Mouse (Mus musculus): ENCODE measurements around the gene Gm49366. TPM values are rescaled to one million over a fixed set of nuclear protein-coding genes. Genes with fewer than 3 reads are reported as not detected.
A peak's percentile ranks its signal among the peaks of the same experiment; 100 is the strongest.
"Not testable (repeated sequence)": the region's sequence is repeated elsewhere in the genome, so short reads cannot be mapped to it uniquely, and the experiment has no call there.

Gene Gm49366
- polyA plus RNA-seq, 1 experiment from 2014 or later, result not detected

DNA sequence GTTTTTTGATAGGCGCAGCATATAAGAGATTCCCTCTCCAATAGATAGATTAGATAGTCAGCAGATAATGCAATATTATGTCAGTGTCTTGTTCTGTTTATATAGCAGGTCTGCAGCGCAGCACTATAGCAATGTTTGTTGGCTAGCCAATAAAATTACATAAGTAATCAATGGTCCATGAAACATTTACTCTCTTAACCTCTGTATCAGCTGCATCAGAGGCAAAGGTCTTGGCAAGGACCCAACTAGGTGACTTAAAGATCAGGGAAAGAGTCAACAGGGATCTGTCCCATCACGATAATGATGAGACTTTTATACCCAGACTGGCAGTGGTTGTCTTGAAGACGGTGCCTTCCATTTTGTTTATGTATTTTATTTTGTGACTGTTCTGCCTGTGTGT is 5.9 kb upstream of the Gm49366 start:
- H3K4me3 ChIP-seq (ENCODE audit: control insufficient read depth in 1 of 2, insufficient read depth in 1 of 2, low read depth in 1 of 2, low read length in 2 of 2), result no peak overlapping the region
- peaks cover 3 to 6% of the 10 kb centered on the region in 2 experiments; a peak in 1 of 4 replicates for H3K4me1 ChIP-seq (ENCODE audit: control insufficient read depth in 2 of 2, insufficient read depth in 2 of 2, low read length in 2 of 2)
- H3K27ac ChIP-seq (replicated peaks in 1 of 2; ENCODE audit: control insufficient read depth in 1 of 2, insufficient read depth in 1 of 2, low read depth in 2 of 2, low read length in 2 of 2), result no peak overlapping the region
- no peaks in the 10 kb centered on the region for H3K27me3 ChIP-seq (ENCODE audit: control insufficient read depth, insufficient read depth, low read length)
- no peaks in the 10 kb centered on the region for H3K36me3 ChIP-seq (ENCODE audit: control insufficient read depth, insufficient read depth, low read length)
- ATAC-seq (ENCODE audit: insufficient number of reproducible peaks, insufficient read depth, low FRiP score, low read depth), result no peak
- no peak overlapping the region for H3K9ac ChIP-seq (ENCODE audit: low read length)
- H3K4me2 ChIP-seq (ENCODE audit: low read length), result no peak overlapping the region
- no peaks in the 10 kb centered on the region for H3K9me3 ChIP-seq (ENCODE audit: control insufficient read depth, low read length)
- 87% methylated on average over 4 of the region's 4 CpGs for WGBS

DNA sequence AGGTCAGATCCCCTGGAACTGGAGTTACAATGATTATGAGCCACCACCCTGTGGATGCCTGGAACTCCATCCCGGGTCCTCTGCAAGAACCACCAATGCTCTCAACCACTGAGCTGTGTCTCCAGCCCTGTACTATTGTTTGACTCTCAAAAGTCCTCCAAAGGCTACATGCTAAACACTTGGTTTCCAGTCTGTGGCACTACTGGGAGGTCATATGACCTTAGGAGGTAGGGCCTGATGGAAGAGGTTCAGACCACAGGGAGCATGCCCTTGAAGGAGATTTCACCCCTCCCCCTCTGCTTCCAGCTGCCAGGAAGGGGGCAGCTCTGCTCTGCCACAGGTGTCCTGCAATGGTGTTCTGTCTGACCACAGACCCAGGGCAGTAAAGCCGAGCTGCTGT is 5.4 kb upstream of the Gm49366 start:
- H3K9ac ChIP-seq (ENCODE audit: low read length); H3K36me3 ChIP-seq (ENCODE audit: control insufficient read depth, insufficient read depth, low read length); H3K27ac ChIP-seq (replicated peaks in 1 of 2; ENCODE audit: control insufficient read depth in 1 of 2, insufficient read depth in 1 of 2, low read depth in 2 of 2, low read length in 2 of 2); H3K27me3 ChIP-seq (ENCODE audit: control insufficient read depth, insufficient read depth, low read length); H3K9me3 ChIP-seq (ENCODE audit: control insufficient read depth, low read length); H3K4me3 ChIP-seq (ENCODE audit: control insufficient read depth in 1 of 2, insufficient read depth in 1 of 2, low read depth in 1 of 2, low read length in 2 of 2); H3K4me1 ChIP-seq (ENCODE audit: control insufficient read depth in 2 of 2, insufficient read depth in 2 of 2, low read length in 2 of 2); H3K4me2 ChIP-seq (ENCODE audit: low read length): not testable (repeated sequence)
- WGBS, result 76% methylated on average over 2 of the region's 2 CpGs
- peak; percentile 35; the same call in 1 of the 2 replicates for ATAC-seq (ENCODE audit: insufficient number of reproducible peaks, insufficient read depth, low FRiP score, low read depth)

- no peak overlapping the region for H3K4me2 ChIP-seq (ENCODE audit: low read length)
- no peak overlapping the region for H3K27ac ChIP-seq (replicated peaks in 1 of 2; ENCODE audit: control insufficient read depth in 1 of 2, insufficient read depth in 1 of 2, low read depth in 2 of 2, low read length in 2 of 2)
- ATAC-seq (ENCODE audit: insufficient number of reproducible peaks, insufficient read depth, low FRiP score, low read depth), result no peak
- no peaks in the 10 kb centered on the region for H3K36me3 ChIP-seq (ENCODE audit: control insufficient read depth, insufficient read depth, low read length)
- H3K9me3 ChIP-seq (ENCODE audit: control insufficient read depth, low read length), result no peaks in the 10 kb centered on the region
- H3K9ac ChIP-seq (ENCODE audit: low read length), result no peak overlapping the region
- no peaks in the 10 kb centered on the region for H3K27me3 ChIP-seq (ENCODE audit: control insufficient read depth, insufficient read depth, low read length)
- 62% methylated on average over 4 of the region's 4 CpGs for WGBS
- H3K4me1 ChIP-seq (ENCODE audit: control insufficient read depth in 2 of 2, insufficient read depth in 2 of 2, low read length in 2 of 2), result peaks cover 6% of the 10 kb centered on the region in 2 experiments; a peak in 2 of 4 replicates
- no peak overlapping the region for H3K4me3 ChIP-seq (ENCODE audit: control insufficient read depth in 1 of 2, insufficient read depth in 1 of 2, low read depth in 1 of 2, low read length in 2 of 2)
Observed at GRCm38 (mm10) chr12:84034108-84034507, 4.6 kb upstream of the Gm49366 start.

DNA sequence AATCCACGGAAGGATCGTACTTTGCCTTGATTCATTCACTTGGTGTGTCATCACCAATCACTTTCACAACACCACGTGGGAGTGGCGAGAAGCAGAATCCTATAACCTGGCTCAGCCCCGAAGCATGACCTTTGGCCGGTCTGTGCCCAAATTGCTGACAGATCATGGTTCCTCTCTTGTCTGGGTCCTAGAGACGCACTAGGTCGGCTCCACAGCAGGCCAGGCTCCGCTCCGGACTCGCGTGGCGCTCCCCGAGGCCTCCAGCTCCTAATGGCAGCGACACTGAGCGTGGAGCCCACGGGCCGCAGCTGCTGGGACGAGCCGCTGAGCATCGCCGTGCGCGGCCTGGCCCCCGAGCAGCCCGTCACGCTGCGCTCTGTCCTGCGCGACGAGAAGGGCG is 494 bp upstream of the Gm49366 start, which contains the start of gene Acot4:
Gene Acot4 (plus strand): TSS at position 139 of the 400 bp plus-strand sequence.
- H3K36me3 ChIP-seq (ENCODE audit: control insufficient read depth, insufficient read depth, low read length); H3K27me3 ChIP-seq (ENCODE audit: control insufficient read depth, insufficient read depth, low read length); ATAC-seq (ENCODE audit: insufficient number of reproducible peaks, insufficient read depth, low FRiP score, low read depth); H3K27ac ChIP-seq (replicated peaks in 1 of 2; ENCODE audit: control insufficient read depth in 1 of 2, insufficient read depth in 1 of 2, low read depth in 2 of 2, low read length in 2 of 2); H3K4me1 ChIP-seq (ENCODE audit: control insufficient read depth in 2 of 2, insufficient read depth in 2 of 2, low read length in 2 of 2); H3K9me3 ChIP-seq (ENCODE audit: control insufficient read depth, low read length): not testable (repeated sequence)
- 8% methylated on average over 24 of the region's 32 CpGs for WGBS
- Histone ChIP-seq H3K4me3 (ENCODE audit: control insufficient read depth in 1 of 2, insufficient read depth in 1 of 2, low read depth in 1 of 2, low read length in 2 of 2) (peak within 1 kb of the TSS; percentile 41 to 49), H3K9ac (ENCODE audit: low read length) (peak within 1 kb of the TSS; percentile 68), H3K4me2 (ENCODE audit: low read length) (peak within 1 kb of the TSS; percentile 73)

DNA sequence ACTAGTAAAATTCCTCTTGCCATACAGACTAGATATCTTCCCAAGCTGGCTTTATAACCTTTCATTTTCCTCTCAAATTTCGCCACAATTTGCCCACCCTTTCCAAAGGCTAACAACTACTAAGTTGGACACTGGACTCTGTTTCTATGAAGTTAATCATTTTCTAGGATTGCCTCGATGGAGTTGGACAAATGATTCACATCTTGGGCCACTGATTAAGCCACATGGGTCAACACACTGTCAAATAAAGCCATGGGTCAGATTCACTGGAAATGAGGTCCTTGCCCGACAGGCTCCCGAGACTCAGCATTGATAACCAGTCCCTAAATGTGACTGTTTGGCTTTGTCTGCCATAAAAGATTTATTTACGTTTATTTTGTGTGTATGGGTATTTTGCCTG is 3.5 kb downstream of the Gm49366 start:
- H3K4me2 ChIP-seq (ENCODE audit: low read length), result no peak overlapping the region
- H3K4me1 ChIP-seq (ENCODE audit: control insufficient read depth in 2 of 2, insufficient read depth in 2 of 2, low read length in 2 of 2), result peaks cover 0 to 2% of the 10 kb centered on the region in 2 experiments; a peak in 1 of 4 replicates
- H3K9me3 ChIP-seq (ENCODE audit: control insufficient read depth, low read length), result no peaks in the 10 kb centered on the region
- no peak overlapping the region for H3K27ac ChIP-seq (replicated peaks in 1 of 2; ENCODE audit: control insufficient read depth in 1 of 2, insufficient read depth in 1 of 2, low read depth in 2 of 2, low read length in 2 of 2)
- 86% methylated on average over 5 of the region's 5 CpGs for WGBS
- no peaks in the 10 kb centered on the region for H3K36me3 ChIP-seq (ENCODE audit: control insufficient read depth, insufficient read depth, low read length)
- no peak overlapping the region for H3K4me3 ChIP-seq (ENCODE audit: control insufficient read depth in 1 of 2, insufficient read depth in 1 of 2, low read depth in 1 of 2, low read length in 2 of 2)
- no peak overlapping the region for H3K9ac ChIP-seq (ENCODE audit: low read length)
- ATAC-seq (ENCODE audit: insufficient number of reproducible peaks, insufficient read depth, low FRiP score, low read depth), result no peak
- H3K27me3 ChIP-seq (ENCODE audit: control insufficient read depth, insufficient read depth, low read length), result no peaks in the 10 kb centered on the region

- Histone ChIP-seq H3K27me3 (ENCODE audit: control insufficient read depth, insufficient read depth, low read length) (no peaks in the 10 kb centered on the region), H3K4me2 (ENCODE audit: low read length) (no peak overlapping the region), H3K4me1 (ENCODE audit: control insufficient read depth in 2 of 2, insufficient read depth in 2 of 2, low read length in 2 of 2) (no peaks in the 10 kb centered on the region), H3K4me3 (ENCODE audit: control insufficient read depth in 1 of 2, insufficient read depth in 1 of 2, low read depth in 1 of 2, low read length in 2 of 2) (no peak overlapping the region), H3K9me3 (ENCODE audit: control insufficient read depth, low read length) (peaks cover 6% of the 10 kb centered on the region), H3K36me3 (ENCODE audit: control insufficient read depth, insufficient read depth, low read length) (no peaks in the 10 kb centered on the region), H3K27ac (replicated peaks in 1 of 2; ENCODE audit: control insufficient read depth in 1 of 2, insufficient read depth in 1 of 2, low read depth in 2 of 2, low read length in 2 of 2) (no peak overlapping the region), H3K9ac (ENCODE audit: low read length) (no peak overlapping the region)
- WGBS, result 75% methylated on average over 2 of the region's 2 CpGs
- ATAC-seq (ENCODE audit: insufficient number of reproducible peaks, insufficient read depth, low FRiP score, low read depth), result no peak
Observed at GRCm38 (mm10) chr12:84044045-84044444, 5.3 kb downstream of the Gm49366 start.

DNA sequence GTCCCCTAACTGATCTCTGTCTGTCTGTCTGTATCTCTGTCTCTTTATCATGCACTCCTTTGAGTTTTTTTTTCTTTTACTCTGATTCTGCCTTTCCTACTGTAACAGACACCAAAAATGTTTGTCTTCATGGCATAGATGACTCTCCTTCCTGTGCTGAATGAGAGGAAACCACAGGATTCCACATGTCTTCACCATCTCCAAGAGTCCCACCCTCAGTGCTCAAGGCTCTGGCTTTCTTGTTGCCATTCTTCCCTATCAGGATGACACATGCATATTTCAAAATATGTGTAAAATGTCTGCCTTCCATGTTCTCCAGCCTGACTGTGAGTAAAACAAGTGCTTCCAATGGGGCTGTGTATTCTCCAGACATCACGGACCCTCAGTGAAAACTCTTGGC is 8.2 kb downstream of the Gm49366 start:
- Histone ChIP-seq H3K36me3 (ENCODE audit: control insufficient read depth, insufficient read depth, low read length) (no peaks in the 10 kb centered on the region), H3K9ac (ENCODE audit: low read length) (no peak overlapping the region), H3K27me3 (ENCODE audit: control insufficient read depth, insufficient read depth, low read length) (no peaks in the 10 kb centered on the region), H3K4me1 (ENCODE audit: control insufficient read depth in 2 of 2, insufficient read depth in 2 of 2, low read length in 2 of 2) (no peaks in the 10 kb centered on the region), H3K9me3 (ENCODE audit: control insufficient read depth, low read length) (peaks cover 6% of the 10 kb centered on the region), H3K27ac (replicated peaks in 1 of 2; ENCODE audit: control insufficient read depth in 1 of 2, insufficient read depth in 1 of 2, low read depth in 2 of 2, low read length in 2 of 2) (no peak overlapping the region), H3K4me2 (ENCODE audit: low read length) (no peak overlapping the region), H3K4me3 (ENCODE audit: control insufficient read depth in 1 of 2, insufficient read depth in 1 of 2, low read depth in 1 of 2, low read length in 2 of 2) (no peak overlapping the region)
- no peak for ATAC-seq (ENCODE audit: insufficient number of reproducible peaks, insufficient read depth, low FRiP score, low read depth)
- 85% methylated on average over 1 of the region's 1 CpGs for WGBS

DNA sequence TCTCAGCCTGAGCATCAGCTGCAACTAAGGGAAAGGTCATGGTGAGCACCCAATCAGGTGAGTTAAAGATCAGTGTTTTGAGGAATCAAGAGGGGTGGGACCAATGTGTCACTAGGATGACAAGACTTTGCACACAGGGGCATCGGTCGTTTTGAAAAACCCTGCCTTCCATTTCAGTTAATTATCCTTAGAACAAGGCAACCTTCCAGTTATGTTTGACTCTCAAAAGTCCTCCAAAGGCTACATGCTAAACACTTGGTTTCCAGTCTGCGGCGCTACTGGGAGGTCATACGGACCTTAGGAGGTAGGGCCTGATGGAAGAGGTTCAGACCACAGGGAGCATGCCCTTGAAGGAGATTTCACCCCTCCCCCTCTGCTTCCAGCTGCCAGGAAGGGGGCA is 12.0 kb downstream of the Gm49366 start:
- not testable (repeated sequence) for H3K9me3 ChIP-seq (ENCODE audit: control insufficient read depth, low read length); H3K4me3 ChIP-seq (ENCODE audit: control insufficient read depth in 1 of 2, insufficient read depth in 1 of 2, low read depth in 1 of 2, low read length in 2 of 2); H3K4me1 ChIP-seq (ENCODE audit: control insufficient read depth in 2 of 2, insufficient read depth in 2 of 2, low read length in 2 of 2); H3K9ac ChIP-seq (ENCODE audit: low read length); H3K4me2 ChIP-seq (ENCODE audit: low read length); H3K27ac ChIP-seq (replicated peaks in 1 of 2; ENCODE audit: control insufficient read depth in 1 of 2, insufficient read depth in 1 of 2, low read depth in 2 of 2, low read length in 2 of 2); H3K36me3 ChIP-seq (ENCODE audit: control insufficient read depth, insufficient read depth, low read length); ATAC-seq (ENCODE audit: insufficient number of reproducible peaks, insufficient read depth, low FRiP score, low read depth)
- 83% methylated on average over 5 of the region's 5 CpGs for WGBS
- H3K27me3 ChIP-seq (ENCODE audit: control insufficient read depth, insufficient read depth, low read length), result peaks cover 14% of the 10 kb centered on the region; the same call in 1 of the 2 replicates

All from heart, embryonic 14.5 days (tissue).